Comparison of ENCODE assay signal across 16 mouse cellular contexts in the genomic region with DNA sequence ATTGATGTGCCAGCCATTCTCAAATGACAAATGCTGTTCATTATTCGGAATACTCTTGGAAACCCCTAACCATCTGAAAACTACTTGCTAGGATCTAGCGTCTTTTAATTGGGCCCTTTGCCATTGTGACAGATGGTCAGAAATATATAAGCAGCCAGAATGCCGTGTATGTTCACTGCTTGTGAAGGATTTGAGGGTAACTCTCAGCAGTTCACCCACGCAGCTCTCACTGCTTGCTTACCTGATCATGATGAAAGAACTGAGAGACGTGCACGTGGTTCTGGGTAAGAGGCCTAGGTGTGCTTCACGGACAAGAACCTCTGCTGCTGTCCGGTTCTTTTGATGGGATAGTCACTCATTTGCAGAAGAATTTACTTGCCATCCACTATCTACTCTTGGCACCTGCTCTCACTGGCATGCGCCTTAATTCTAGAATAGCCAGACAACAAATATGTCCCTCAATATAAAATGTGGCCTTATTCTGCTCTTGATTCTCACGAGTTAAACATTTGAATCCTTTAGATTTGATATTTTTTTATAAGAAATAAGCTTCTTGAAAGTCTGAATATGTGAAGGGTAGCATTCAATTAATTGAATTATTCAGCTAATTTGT.
DNase-seq lines count a peak whose midpoint lies in the region; ATAC-seq and TF ChIP-seq lines count a peak whose summit lies in the region.
"Had no signal": no experiment of that assay in that cellular context is flagged by ENCODE, and none has a peak within 500 bp of the region (broad histone marks: within the 10 kb centered on the region; RNA-seq: fewer than 3 reads in every experiment).

No protein-coding gene starts in this region.

- no peaks in the 10 kb centered on the region for H3K27me3 ChIP-seq in midbrain, embryonic 14.5 days (ENCODE audit: control insufficient read depth, insufficient read depth, low read length)
- H3K27me3 ChIP-seq in midbrain, embryonic 11.5 days (ENCODE audit: control insufficient read depth, insufficient read depth, low read length): no peaks in the 10 kb centered on the region
- H3K27me3 ChIP-seq: CH12.LX; midbrain, embryonic 15.5 days; neural tube, embryonic 15.5 days had no signal

- no peak overlapping the region for H3K9ac ChIP-seq in midbrain, embryonic 14.5 days (replicated peaks; ENCODE audit: low read length)
- H3K9ac ChIP-seq in midbrain, embryonic 11.5 days (ENCODE audit: low read length): no peak overlapping the region
- H3K9ac ChIP-seq: midbrain, embryonic 15.5 days; neural tube, embryonic 15.5 days had no signal

- H3K4me2 ChIP-seq in midbrain, embryonic 14.5 days (ENCODE audit: low read length): no peak overlapping the region
- no peak overlapping the region for H3K4me2 ChIP-seq in midbrain, embryonic 11.5 days
- H3K4me2 ChIP-seq: liver, embryonic 11.5 days; midbrain, embryonic 15.5 days; neural tube, embryonic 15.5 days had no signal

- H3K27ac ChIP-seq in midbrain, embryonic 14.5 days (replicated peaks; ENCODE audit: low read depth, low read length): no peak overlapping the region
- no peak overlapping the region for H3K27ac ChIP-seq in midbrain, embryonic 11.5 days (ENCODE audit: low read depth, low read length)
- H3K27ac ChIP-seq: midbrain, embryonic 15.5 days; neural tube, embryonic 15.5 days had no signal

- no peak for ATAC-seq in midbrain, embryonic 14.5 days (ENCODE audit: low FRiP score, low TSS enrichment)
- ATAC-seq in midbrain, embryonic 11.5 days (ENCODE audit: low FRiP score): no peak
- ATAC-seq: midbrain, embryonic 15.5 days had no signal

- no peak for TF ChIP-seq CTCF in lung, adult 2 months (IDR thresholded peaks at IDR 0.05; ENCODE audit: insufficient read depth, low read length)

- WGBS in midbrain, embryonic 14.5 days: 86% methylated on average over 10 of the region's 10 CpGs
- 88% methylated on average over 10 of the region's 10 CpGs for WGBS in midbrain, embryonic 11.5 days
- WGBS in lung, adult 2 months: 90% methylated on average over 10 of the region's 10 CpGs

- TF ChIP-seq POLR2A in lung, adult 2 months (IDR thresholded peaks at IDR 0.05; ENCODE audit: borderline replicate concordance, extremely low read depth, low read depth, low read length): no peak

- H3K36me3 ChIP-seq in midbrain, embryonic 14.5 days (ENCODE audit: control insufficient read depth, insufficient read depth, low read length): no peaks in the 10 kb centered on the region
- no peaks in the 10 kb centered on the region for H3K36me3 ChIP-seq in midbrain, embryonic 11.5 days (ENCODE audit: control insufficient read depth, insufficient read depth, low read length)
- H3K36me3 ChIP-seq: midbrain, embryonic 15.5 days; neural tube, embryonic 15.5 days had no signal

- H3K9me3 ChIP-seq in midbrain, embryonic 14.5 days (ENCODE audit: control insufficient read depth, low read length): no peaks in the 10 kb centered on the region
- no peaks in the 10 kb centered on the region for H3K9me3 ChIP-seq in midbrain, embryonic 11.5 days (ENCODE audit: control insufficient read depth, low read length)
- H3K9me3 ChIP-seq: midbrain, embryonic 15.5 days; neural tube, embryonic 15.5 days had no signal

- no peak overlapping the region for H3K4me3 ChIP-seq in midbrain, embryonic 14.5 days (replicated peaks; ENCODE audit: low read depth, low read length)
- H3K4me3 ChIP-seq in midbrain, embryonic 11.5 days (ENCODE audit: low read depth, low read length): no peak overlapping the region
- no peak overlapping the region for H3K4me3 ChIP-seq in lung, adult 2 months (replicated peaks; ENCODE audit: extremely low read depth, low read depth, low read length)
- H3K4me3 ChIP-seq: erythroblast, embryonic 14.5 days; midbrain, embryonic 15.5 days; neural tube, embryonic 15.5 days had no signal

- H3K4me1 ChIP-seq in midbrain, embryonic 14.5 days (ENCODE audit: control insufficient read depth, insufficient read depth, low read length): no peaks in the 10 kb centered on the region
- no peaks in the 10 kb centered on the region for H3K4me1 ChIP-seq in midbrain, embryonic 11.5 days (ENCODE audit: control insufficient read depth, insufficient read depth, low read length)
- no peaks in the 10 kb centered on the region for H3K4me1 ChIP-seq in lung, adult 2 months (ENCODE audit: control insufficient read depth, insufficient read depth, low read length)
- H3K4me1 ChIP-seq: midbrain, embryonic 15.5 days had no signal

- peak; percentile 24 for DNase-seq in midbrain, embryonic 14.5 days
- DNase-seq in midbrain, embryonic 11.5 days (ENCODE audit: low spot score, missing footprints): no peak
- DNase-seq in cerebellum, adult 9-10 months: peak; percentile 73
- DNase-seq in left cerebral cortex, adult 9 months (ENCODE audit: low spot score in 2 of 2): peak; percentile 10 to 33
- peak; percentile 4 for DNase-seq in right cerebral cortex, postnatal 4 days
- no peak for DNase-seq in lung, adult 2 months
- no peak for DNase-seq in liver
- DNase-seq: adrenal gland, postnatal 36 days; heart, postnatal 10 days; kidney, adult 9 months; lung, postnatal 14 days had no signal

Comparison
In these comparisons a context has a peak if more than half of its experiments do, and no peak if none do; other contexts are left out.
1. DNase-seq: peak in midbrain, embryonic 14.5 days (single experiment), cerebellum, adult 9-10 months (single experiment), left cerebral cortex, adult 9 months (2 of 2) and right cerebral cortex, postnatal 4 days (single experiment); none in midbrain, embryonic 11.5 days (single experiment), lung, adult 2 months (single experiment) and liver (single experiment).